In genomic region chr11:87423551-87424325, GRCm38 (mm10) we compare ENCODE assay signal across 9 mouse cellular contexts. TPM values are rescaled to one million over a fixed set of nuclear protein-coding genes. Genes with fewer than 3 reads are reported as not detected.
DNase-seq lines count a peak whose midpoint lies in the region; ATAC-seq lines count a peak whose summit lies in the region.
"Had no signal": no experiment of that assay in that cellular context is flagged by ENCODE, and none has a peak within 500 bp of the region (broad histone marks: within the 10 kb centered on the region; RNA-seq: fewer than 3 reads in every experiment).

No protein-coding gene starts in this region.

- ATAC-seq in heart, embryonic 12.5 days (ENCODE audit: insufficient number of reproducible peaks, low FRiP score), result no peak
- ATAC-seq in embryonic facial prominence, embryonic 14.5 days (ENCODE audit: low read depth), result no peak
- no peak for ATAC-seq in liver, embryonic 16.5 days (ENCODE audit: low read depth)

- H3K4me2 ChIP-seq in heart, embryonic 12.5 days, result no peak overlapping the region
- H3K4me2 ChIP-seq in embryonic facial prominence, embryonic 14.5 days (ENCODE audit: low read depth, low read length), result no peak overlapping the region
- H3K4me2 ChIP-seq in liver, embryonic 16.5 days (ENCODE audit: low read depth, low read length), result no peak overlapping the region

- no peak for DNase-seq in heart, adult 9 months (ENCODE audit: low spot score in 2 of 2)
- peak; percentile 55 for DNase-seq in 3T3-L1 (ENCODE audit: low read depth, low spot score)
- DNase-seq in embryonic facial prominence, embryonic 14.5 days (ENCODE audit: low spot score), result no peak
- no peak for DNase-seq in adrenal gland, postnatal 25 days
- no peak for DNase-seq in urinary bladder, postnatal 10 days (ENCODE audit: low spot score)
- no peak for DNase-seq in layer of hippocampus, adult 9-10 months (ENCODE audit: low spot score)

- H3K36me3 ChIP-seq in heart, embryonic 12.5 days, result no peaks in the 10 kb centered on the region
- no peaks in the 10 kb centered on the region for H3K36me3 ChIP-seq in embryonic facial prominence, embryonic 14.5 days (ENCODE audit: control insufficient read depth, insufficient read depth, low read length)
- H3K36me3 ChIP-seq in liver, embryonic 16.5 days (ENCODE audit: control insufficient read depth, insufficient read depth), result no peaks in the 10 kb centered on the region

- H3K4me3 ChIP-seq in heart, embryonic 12.5 days, result no peak overlapping the region
- no peak overlapping the region for H3K4me3 ChIP-seq in embryonic facial prominence, embryonic 14.5 days (ENCODE audit: low read depth, low read length)
- no peak overlapping the region for H3K4me3 ChIP-seq in liver, embryonic 16.5 days (ENCODE audit: low read depth, low read length)

- peaks cover 8% of the 10 kb centered on the region for H3K4me1 ChIP-seq in heart, embryonic 12.5 days (replicated peaks)
- H3K4me1 ChIP-seq in embryonic facial prominence, embryonic 14.5 days (ENCODE audit: control insufficient read depth, insufficient read depth, low read length), result peaks cover 5% of the 10 kb centered on the region; the same call in 1 of the 2 replicates
- H3K4me1 ChIP-seq in liver, embryonic 16.5 days (ENCODE audit: control insufficient read depth, low read depth, low read length), result peaks cover 28% of the 10 kb centered on the region

- WGBS in heart, embryonic 12.5 days, result 49% methylated on average over 6 of the region's 6 CpGs
- 42% methylated on average over 6 of the region's 6 CpGs for WGBS in embryonic facial prominence, embryonic 14.5 days
- WGBS in liver, embryonic 16.5 days (ENCODE audit: insufficient replicate concordance), result 37% methylated on average over 6 of the region's 6 CpGs

- no peak overlapping the region for H3K9ac ChIP-seq in heart, embryonic 12.5 days
- H3K9ac ChIP-seq in embryonic facial prominence, embryonic 14.5 days (ENCODE audit: low read depth, low read length), result no peak overlapping the region
- no peak overlapping the region for H3K9ac ChIP-seq in liver, embryonic 16.5 days (ENCODE audit: low read depth, low read length)

- no peaks in the 10 kb centered on the region for H3K27me3 ChIP-seq in heart, embryonic 12.5 days (replicated peaks)
- H3K27me3 ChIP-seq in embryonic facial prominence, embryonic 14.5 days (replicated peaks; ENCODE audit: control insufficient read depth, insufficient read depth, low read length), result no peaks in the 10 kb centered on the region
- H3K27me3 ChIP-seq in liver, embryonic 16.5 days (ENCODE audit: control insufficient read depth, insufficient read depth, low read depth, low read length), result no peaks in the 10 kb centered on the region
- H3K27me3 ChIP-seq: Patski had no signal

- H3K27ac ChIP-seq in heart, embryonic 12.5 days (ENCODE audit: poor library complexity, severe bottlenecking), result peak overlapping the region; percentile 38; the same call in 1 of the 2 replicates
- peak overlapping the region; percentile 11 for H3K27ac ChIP-seq in embryonic facial prominence, embryonic 14.5 days (replicated peaks; ENCODE audit: low read depth, low read length)
- peak overlapping the region; percentile 85 for H3K27ac ChIP-seq in liver, embryonic 16.5 days (ENCODE audit: low read length)

- H3K9me3 ChIP-seq in heart, embryonic 12.5 days (replicated peaks), result no peaks in the 10 kb centered on the region
- no peaks in the 10 kb centered on the region for H3K9me3 ChIP-seq in embryonic facial prominence, embryonic 14.5 days (ENCODE audit: control insufficient read depth, low read length)
- H3K9me3 ChIP-seq in liver, embryonic 16.5 days (replicated peaks; ENCODE audit: control insufficient read depth, low read length), result no peaks in the 10 kb centered on the region

RNA-seq across cellular contexts. Expression of gene Tex14, which starts 18.9 kb away (rescaled TPM):
- 0.27 and 0.45 TPM in 2 replicates for polyA plus RNA-seq in heart, embryonic 12.5 days (2016; fragmentation: Nextera tagmentation; extraction: Ambion mirVana)
- 4.8 and 5.6 TPM in 2 replicates for polyA plus RNA-seq in embryonic facial prominence, embryonic 14.5 days (2014; fragmentation: Nextera tagmentation; extraction: Ambion mirVana)
- polyA plus RNA-seq in liver, embryonic 16.5 days (2015; fragmentation: Nextera tagmentation; extraction: Ambion mirVana), result 0.08 and 0.21 TPM in 2 replicates
- total RNA-seq in adrenal gland, postnatal 25 days (2021), result 0.19 and 1.1 TPM in 2 replicates

RNA-seq across cellular contexts. Expression of gene Rad51c, which starts 19.0 kb away (rescaled TPM):
- 10.8 and 11.5 TPM in 2 replicates for polyA plus RNA-seq in heart, embryonic 12.5 days (2016; fragmentation: Nextera tagmentation; extraction: Ambion mirVana)
- polyA plus RNA-seq in embryonic facial prominence, embryonic 14.5 days (2014; fragmentation: Nextera tagmentation; extraction: Ambion mirVana), result 5.2 and 7.2 TPM in 2 replicates
- polyA plus RNA-seq in liver, embryonic 16.5 days (2015; fragmentation: Nextera tagmentation; extraction: Ambion mirVana), result 3.9 and 4.4 TPM in 2 replicates
- total RNA-seq in adrenal gland, postnatal 25 days (2021), result 2.0 and 3.2 TPM in 2 replicates

Comparison
In these comparisons a context has a peak if more than half of its experiments do, and no peak if none do; other contexts are left out.
1. H3K27ac ChIP-seq: peak in every context shown above with its lines; median percentile 85 in liver, embryonic 16.5 days; 38 in heart, embryonic 12.5 days; 11 in embryonic facial prominence, embryonic 14.5 days.